Mouse (Mus musculus) spleen, postnatal 36 days (tissue): ENCODE results near the gene 4833439L19Rik.

Source experiments
- DNase-seq, 2 experiments: peaks; one replicate each; pipeline ENCODE4 v3.0.0; 2022; ENCODE audit warnings: low spot score in 2 of 2, mixed read lengths in 1 of 2

Gene 4833439L19Rik

GRCm38 (mm10) chr13:54521181-54521580 lies 44.1 kb downstream of the 4833439L19Rik start:
- DNase-seq: no peak

GRCm38 (mm10) chr13:54520221-54520620 lies 45.0 kb downstream of the 4833439L19Rik start:
- DNase-seq: peak; percentile 38 to 40

GRCm38 (mm10) chr13:54505920-54506319 lies 59.3 kb downstream of the 4833439L19Rik start:
- no peak for DNase-seq

- no peak for DNase-seq
Measured at GRCm38 (mm10) chr13:54504611-54505260, 60.5 kb downstream of the 4833439L19Rik start.

- peak; percentile 73 to 76 for DNase-seq
Measured at GRCm38 (mm10) chr13:54503604-54504521, 61.4 kb downstream of the 4833439L19Rik start, which contains the start of gene Simc1. Gene Simc1 (plus strand): TSS chr13:54503779.

GRCm38 (mm10) chr13:54503278-54503603 lies 62.0 kb downstream of the 4833439L19Rik start:
- no peak for DNase-seq

- DNase-seq: no peak
Measured at GRCm38 (mm10) chr13:54501957-54502690, 63.1 kb downstream of the 4833439L19Rik start.

- peak; percentile 20 to 22 for DNase-seq
Measured at GRCm38 (mm10) chr13:54501352-54501751, 63.9 kb downstream of the 4833439L19Rik start.
